Mouse (Mus musculus) bone marrow macrophage, adult 2 months (primary cell): ENCODE data around the gene Zfp870.

Source experiments
- CTCF ChIP-seq: IDR thresholded peaks from 2 replicates; pipeline ENCODE4 v1.5.1; 2012; ENCODE audit warnings: low read depth, mild to moderate bottlenecking, low read length, moderate library complexity
- POLR2A ChIP-seq: IDR thresholded peaks from 2 replicates; pipeline ENCODE4 v1.6.1; 2012; ENCODE audit warnings: mild to moderate bottlenecking, low read depth, low read length, borderline replicate concordance

DNA sequence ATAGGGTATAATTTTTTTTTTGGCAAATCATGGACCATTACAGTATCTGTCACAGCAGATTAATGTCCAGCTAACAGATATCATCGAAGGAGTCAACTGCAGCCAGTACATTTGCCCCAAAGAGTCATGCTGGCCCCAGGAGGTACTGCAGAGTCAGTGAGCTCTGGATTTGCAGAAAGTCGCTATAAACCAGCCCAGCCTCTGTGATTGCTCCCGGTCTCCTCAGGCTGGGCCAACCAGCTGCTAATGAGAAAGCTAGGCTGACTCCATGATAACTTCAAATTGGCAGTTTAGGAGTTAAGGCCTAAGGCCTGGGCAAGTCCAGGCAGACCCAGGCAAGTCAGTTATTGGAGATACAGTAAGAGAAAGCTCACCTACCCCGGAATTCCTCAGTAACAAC lies 19.4 kb downstream of the Zfp870 start:
- TF ChIP-seq POLR2A (no peak), CTCF (no peak)
